Mouse (Mus musculus): ENCODE results near the gene Gper1.

- TF ChIP-seq CTCF (IDR thresholded peaks at IDR 0.05; ENCODE audit: borderline replicate concordance, insufficient read depth, low read depth, low read length) (no peak), POLR2A (IDR thresholded peaks at IDR 0.05; ENCODE audit: borderline replicate concordance, insufficient read depth, low read length) (no peak)
Measured at GRCm38 (mm10) chr5:139438440-139438839, 15.5 kb downstream of the Gper1 start.
